Mouse (Mus musculus): ENCODE results near the gene 4930404N11Rik. TPM values are rescaled to one million over a fixed set of nuclear protein-coding genes. Genes with fewer than 3 reads are reported as not detected.
A peak's percentile ranks its signal among the peaks of the same experiment; 100 is the strongest.

Gene 4930404N11Rik
- polyA plus RNA-seq, 1 experiment: 30.6 TPM

DNA sequence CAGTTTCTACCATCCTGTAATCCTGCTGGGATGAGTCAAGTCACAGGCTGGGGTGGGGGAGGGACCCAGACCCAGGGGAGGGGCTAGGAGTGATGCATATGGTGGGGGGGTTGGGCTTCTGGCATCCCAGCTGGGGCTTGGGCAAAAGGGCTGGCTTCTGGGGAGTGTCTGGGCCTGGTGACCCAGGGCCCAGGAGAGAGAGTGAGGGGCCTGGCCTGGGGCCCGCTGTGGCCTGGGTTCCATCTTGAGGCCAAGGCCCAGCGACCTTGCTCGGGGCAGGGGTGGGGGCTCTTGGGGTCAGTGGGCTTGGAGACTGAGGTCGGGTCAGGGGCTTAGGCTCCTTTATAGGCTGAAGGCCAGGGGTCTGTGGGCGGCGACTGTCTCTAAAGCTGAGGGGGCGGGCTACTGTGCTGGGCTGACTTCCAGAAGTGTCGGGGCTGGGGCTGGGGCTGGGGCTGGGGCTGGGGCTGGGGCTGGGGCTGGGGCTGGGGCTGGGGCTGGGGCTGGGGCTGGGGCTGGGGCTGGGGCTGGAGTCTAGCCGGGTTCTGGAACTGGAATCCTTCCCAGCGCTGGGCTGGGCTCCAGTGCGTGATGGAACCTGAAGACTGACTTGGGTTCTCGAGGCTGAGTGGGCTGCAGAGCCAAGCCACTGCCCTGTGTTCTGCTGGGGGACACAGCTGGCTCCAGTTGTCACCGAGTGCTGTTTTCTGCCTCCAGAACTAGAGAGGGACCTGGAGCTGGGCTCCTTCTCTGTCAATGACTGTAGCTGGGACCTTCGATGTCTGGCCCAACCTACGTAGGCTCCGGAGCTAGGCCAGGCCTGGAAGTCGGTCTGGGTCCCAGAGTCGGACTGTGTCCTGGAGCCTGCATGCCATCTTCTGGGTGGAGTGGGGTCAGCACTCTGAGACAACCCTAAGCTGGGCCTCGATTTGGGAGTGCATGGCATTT is 29.9 kb downstream of the 4930404N11Rik start:
- no peak for TF ChIP-seq GATA1 (IDR thresholded peaks at IDR 0.05; ENCODE audit: borderline replicate concordance, low read length)
- no peak for TF ChIP-seq FLI1 (IDR thresholded peaks at IDR 0.05; ENCODE audit: low read length)
- H3K4me1 ChIP-seq: peaks cover 74% of the 10 kb centered on the region
- no peaks in the 10 kb centered on the region for H3K9me3 ChIP-seq
- peaks cover 61% of the 10 kb centered on the region for H3K36me3 ChIP-seq (replicated peaks; ENCODE audit: low read length)
- H3K27me3 ChIP-seq (replicated peaks): no peaks in the 10 kb centered on the region
- H3K4me3 ChIP-seq (replicated peaks): no peak overlapping the region

DNA sequence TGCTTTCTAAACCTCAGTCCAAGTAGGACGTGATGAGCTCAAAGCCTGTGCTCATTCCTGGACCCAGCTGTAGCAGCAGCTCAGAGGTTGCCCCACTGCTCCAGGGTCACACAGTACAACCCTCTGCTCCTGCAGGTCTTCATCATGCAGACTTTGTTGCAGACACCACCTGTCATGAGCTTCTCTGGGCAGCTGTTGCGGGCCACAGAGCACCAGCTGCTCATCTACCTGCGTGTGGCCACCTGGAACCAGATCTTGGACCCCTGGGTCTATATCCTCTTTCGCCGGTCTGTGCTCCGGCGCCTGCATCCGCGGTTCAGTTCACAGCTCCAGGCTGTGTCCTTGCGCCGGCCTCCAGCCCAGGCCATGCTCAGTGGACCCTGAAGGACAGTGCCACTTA is 31.3 kb downstream of the 4930404N11Rik start:
- peaks cover 71% of the 10 kb centered on the region for H3K36me3 ChIP-seq (replicated peaks; ENCODE audit: low read length)
- TF ChIP-seq GATA1 (IDR thresholded peaks at IDR 0.05; ENCODE audit: borderline replicate concordance, low read length): no peak
- TF ChIP-seq FLI1 (IDR thresholded peaks at IDR 0.05; ENCODE audit: low read length): no peak
- H3K27me3 ChIP-seq (replicated peaks): no peaks in the 10 kb centered on the region
- peaks cover 78% of the 10 kb centered on the region for H3K4me1 ChIP-seq
- no peaks in the 10 kb centered on the region for H3K9me3 ChIP-seq
- no peak overlapping the region for H3K4me3 ChIP-seq (replicated peaks)

GRCm38 (mm10) chr10:81332277-81332676 is 33.3 kb downstream of the 4930404N11Rik start:
- Histone ChIP-seq H3K9me3 (no peaks in the 10 kb centered on the region), H3K4me3 (replicated peaks) (no peak overlapping the region), H3K36me3 (replicated peaks; ENCODE audit: low read length) (peaks cover 58% of the 10 kb centered on the region), H3K4me1 (peaks cover 89% of the 10 kb centered on the region), H3K27me3 (replicated peaks) (no peaks in the 10 kb centered on the region)
- no peak for TF ChIP-seq FLI1 (IDR thresholded peaks at IDR 0.05; ENCODE audit: low read length)
- TF ChIP-seq GATA1 (IDR thresholded peaks at IDR 0.05; ENCODE audit: borderline replicate concordance, low read length): no peak

- Histone ChIP-seq H3K4me3 (replicated peaks) (peak overlapping the region; percentile 91), H3K4me1 (peaks cover 92% of the 10 kb centered on the region), H3K36me3 (replicated peaks; ENCODE audit: low read length) (peaks cover 65% of the 10 kb centered on the region), H3K27me3 (replicated peaks) (no peaks in the 10 kb centered on the region), H3K9me3 (no peaks in the 10 kb centered on the region)
- TF ChIP-seq FLI1 (IDR thresholded peaks at IDR 0.05; ENCODE audit: low read length): no peak
- no peak for TF ChIP-seq GATA1 (IDR thresholded peaks at IDR 0.05; ENCODE audit: borderline replicate concordance, low read length)
Observed at GRCm38 (mm10) chr10:81330007-81330406, 35.6 kb downstream of the 4930404N11Rik start.

GRCm38 (mm10) chr10:81329194-81329975 is 36.2 kb downstream of the 4930404N11Rik start:
- no peak for TF ChIP-seq GATA1 (IDR thresholded peaks at IDR 0.05; ENCODE audit: borderline replicate concordance, low read length)
- no peak for TF ChIP-seq FLI1 (IDR thresholded peaks at IDR 0.05; ENCODE audit: low read length)
- Histone ChIP-seq H3K4me1 (peaks cover 92% of the 10 kb centered on the region), H3K9me3 (no peaks in the 10 kb centered on the region), H3K4me3 (replicated peaks) (peak overlapping the region; percentile 91), H3K27me3 (replicated peaks) (no peaks in the 10 kb centered on the region), H3K36me3 (replicated peaks; ENCODE audit: low read length) (peaks cover 65% of the 10 kb centered on the region)

- no peak for TF ChIP-seq FLI1 (IDR thresholded peaks at IDR 0.05; ENCODE audit: low read length)
- TF ChIP-seq GATA1 (IDR thresholded peaks at IDR 0.05; ENCODE audit: borderline replicate concordance, low read length): no peak
- no peaks in the 10 kb centered on the region for H3K9me3 ChIP-seq
- peak within 1 kb of the TSS; percentile 91 for H3K4me3 ChIP-seq (replicated peaks)
- H3K27me3 ChIP-seq (replicated peaks): no peaks in the 10 kb centered on the region
- peaks cover 69% of the 10 kb centered on the region for H3K36me3 ChIP-seq (replicated peaks; ENCODE audit: low read length)
- H3K4me1 ChIP-seq: peaks cover 97% of the 10 kb centered on the region
Observed at GRCm38 (mm10) chr10:81328386-81328785, 37.2 kb downstream of the 4930404N11Rik start, which contains the start of gene Tbxa2r. TSS of gene Tbxa2r (plus strand) at chr10:81328731.

DNA sequence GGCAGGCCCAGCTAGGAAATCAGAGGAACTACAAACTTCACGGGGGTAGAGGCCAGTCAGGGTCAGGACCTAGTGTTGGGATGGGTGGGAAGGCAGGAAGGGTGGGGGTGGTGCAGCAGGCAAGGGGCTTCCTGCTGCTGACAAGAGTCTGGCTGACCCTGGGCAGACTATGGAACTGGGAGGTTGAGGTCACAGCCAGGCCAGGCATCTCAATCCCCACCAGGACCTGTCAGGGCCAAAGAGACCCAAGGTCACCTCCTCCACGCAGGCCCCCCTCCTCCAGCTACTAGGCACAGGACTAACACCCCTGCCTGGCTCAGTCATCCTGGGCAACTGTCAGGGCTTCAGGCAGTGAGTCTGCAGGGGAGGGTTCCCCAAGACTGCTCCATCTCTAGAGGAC is 37.7 kb downstream of the 4930404N11Rik start:
- no peaks in the 10 kb centered on the region for H3K9me3 ChIP-seq
- peaks cover 97% of the 10 kb centered on the region for H3K4me1 ChIP-seq
- peak overlapping the region; percentile 91 for H3K4me3 ChIP-seq (replicated peaks)
- TF ChIP-seq GATA1 (IDR thresholded peaks at IDR 0.05; ENCODE audit: borderline replicate concordance, low read length) (no peak), FLI1 (IDR thresholded peaks at IDR 0.05; ENCODE audit: low read length) (no peak)
- peaks cover 70% of the 10 kb centered on the region for H3K36me3 ChIP-seq (replicated peaks; ENCODE audit: low read length)
- H3K27me3 ChIP-seq (replicated peaks): no peaks in the 10 kb centered on the region

GRCm38 (mm10) chr10:81326858-81327257 is 38.8 kb downstream of the 4930404N11Rik start:
- no peaks in the 10 kb centered on the region for H3K27me3 ChIP-seq (replicated peaks)
- peaks cover 99% of the 10 kb centered on the region for H3K4me1 ChIP-seq
- peaks cover 69% of the 10 kb centered on the region for H3K36me3 ChIP-seq (replicated peaks; ENCODE audit: low read length)
- H3K4me3 ChIP-seq (replicated peaks): peak overlapping the region; percentile 88
- no peaks in the 10 kb centered on the region for H3K9me3 ChIP-seq
- TF ChIP-seq GATA1 (IDR thresholded peaks at IDR 0.05; ENCODE audit: borderline replicate concordance, low read length): no peak
- TF ChIP-seq FLI1 (IDR thresholded peaks at IDR 0.05; ENCODE audit: low read length): no peak

DNA sequence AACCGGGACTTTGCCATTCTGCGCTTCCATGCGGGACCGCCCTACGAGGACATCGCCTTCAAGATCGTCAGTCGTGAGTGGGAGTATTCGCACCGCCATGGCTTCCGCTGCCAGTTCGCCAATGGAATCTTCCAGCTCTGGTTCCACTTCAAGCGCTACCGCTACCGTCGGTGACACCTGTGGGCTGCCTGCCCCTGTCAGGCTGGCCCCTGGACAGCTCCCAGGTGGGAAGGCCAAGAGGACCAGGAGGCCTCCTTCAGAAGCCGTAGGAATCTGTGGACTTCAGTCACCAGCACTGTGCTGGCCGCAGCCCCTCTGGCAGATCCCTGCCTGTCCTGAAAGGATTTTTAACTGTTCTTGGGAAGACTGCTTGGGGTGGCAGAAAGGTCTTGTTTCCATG is 39.8 kb downstream of the 4930404N11Rik start:
- TF ChIP-seq GATA1 (IDR thresholded peaks at IDR 0.05; ENCODE audit: borderline replicate concordance, low read length) (no peak), FLI1 (IDR thresholded peaks at IDR 0.05; ENCODE audit: low read length) (no peak)
- peaks cover 64% of the 10 kb centered on the region for H3K36me3 ChIP-seq (replicated peaks; ENCODE audit: low read length)
- H3K4me3 ChIP-seq (replicated peaks): peak overlapping the region; percentile 21
- peaks cover 94% of the 10 kb centered on the region for H3K4me1 ChIP-seq
- H3K9me3 ChIP-seq: no peaks in the 10 kb centered on the region
- no peaks in the 10 kb centered on the region for H3K27me3 ChIP-seq (replicated peaks)

Data from megakaryocyte, embryonic 14.5 days (primary cell).